Mouse (Mus musculus) CH12.LX (cell line): ENCODE measurements around the gene Rpusd2.

Experiments used
- CHD2 ChIP-seq: IDR thresholded peaks from 2 replicates; pipeline ENCODE4 v1.6.1; 2011; ENCODE audit warnings: low read length, improper control_type of control experiment
- CTCF ChIP-seq, 2 experiments: IDR thresholded peaks in 1 of 2; conservative IDR thresholded peaks in 1 of 2; 2 replicates each; pipeline ENCODE4 v1.5.1; 2011 to 2012; ENCODE audit warnings: low read depth in 2 of 2, low read length in 2 of 2, improper control_type of control experiment in 1 of 2, inconsistent platforms in 1 of 2, mild to moderate bottlenecking in 1 of 2, moderate library complexity in 1 of 2
- E2F4 ChIP-seq: IDR thresholded peaks from 2 replicates; pipeline ENCODE4 v1.6.1; 2011; ENCODE audit warnings: low read depth, low read length, improper control_type of control experiment; ENCODE audit not compliant: insufficient replicate concordance
- JUN ChIP-seq: IDR thresholded peaks from 2 replicates; pipeline ENCODE4 v1.6.1; 2011; ENCODE audit warnings: low read depth, mild to moderate bottlenecking, low read length, improper control_type of control experiment, moderate library complexity; ENCODE audit not compliant: insufficient read depth
- POLR2A ChIP-seq: IDR thresholded peaks from 2 replicates; pipeline ENCODE4 v1.6.1; 2011; ENCODE audit warnings: low read depth, mild to moderate bottlenecking, improper control_type of control experiment, low read length
- UBTF ChIP-seq: IDR thresholded peaks from 2 replicates; pipeline ENCODE4 v1.6.1; 2012; ENCODE audit warnings: low read depth, mild to moderate bottlenecking, inconsistent platforms, low read length, improper control_type of control experiment, moderate library complexity

GRCm38 (mm10) chr2:119019538-119019937, 15.1 kb upstream of the Rpusd2 start:
- no peak for TF ChIP-seq CTCF (conservative IDR thresholded peaks at IDR 0.05 in 1 of 2, IDR thresholded peaks at IDR 0.05 in 1 of 2; ENCODE audit: low read depth in 2 of 2, low read length in 2 of 2)
- no peak for TF ChIP-seq UBTF
- TF ChIP-seq POLR2A, result no peak
- TF ChIP-seq JUN, result no peak
- TF ChIP-seq CHD2, result no peak
- no peak for TF ChIP-seq E2F4
